Mouse (Mus musculus) CH12.LX (cell line): Measurements from ENCODE around the gene Cacng7. TPM values are rescaled to one million over a fixed set of nuclear protein-coding genes. Genes with fewer than 3 reads are reported as not detected.

Experiments used
- DNase-seq: peaks from one replicate; pipeline ENCODE4 v3.0.0-alpha.2; 2013; ENCODE audit errors: extremely low read depth
- H3K27ac ChIP-seq: 2 replicates; pipeline ENCODE4 v1.5.1; 2012; ENCODE audit warnings: low read depth, mild to moderate bottlenecking, control low read depth, moderate library complexity; ENCODE audit not compliant: insufficient read depth
- H3K27me3 ChIP-seq: replicated peaks from 2 replicates; pipeline ENCODE3; 2012; ENCODE audit warnings: inconsistent platforms
- H3K36me3 ChIP-seq, 2 experiments: replicated peaks in 1 of 2; 2 replicates each; pipeline versions ENCODE3 to v1.6.1; 2012; ENCODE audit warnings: inconsistent platforms in 1 of 2, low read length in 1 of 2, mild to moderate bottlenecking in 1 of 2, mixed read lengths in 1 of 2, moderate library complexity in 1 of 2; ENCODE audit not compliant: control insufficient read depth in 1 of 2, insufficient read depth in 1 of 2
- H3K4me1 ChIP-seq, 2 experiments: 2 replicates each; pipeline ENCODE4 v1.6.1; 2012; ENCODE audit warnings: inconsistent platforms in 1 of 2, moderate library complexity in 1 of 2; ENCODE audit not compliant: insufficient read depth in 2 of 2, control insufficient read depth in 1 of 2
- H3K4me2 ChIP-seq: 2 replicates; pipeline ENCODE4 v1.6.1; 2012; ENCODE audit warnings: low read depth, mild to moderate bottlenecking, control low read depth; ENCODE audit not compliant: poor library complexity, insufficient read depth, severe bottlenecking
- H3K4me3 ChIP-seq, 3 experiments: fragments of 150-350 bp in 1 of 3; sonication (generic) in 1 of 3; replicated peaks in 1 of 3; 2 replicates each; pipeline versions ENCODE3 to v1.5.1; 2011 to 2012; ENCODE audit warnings: low read depth in 2 of 3, low read length in 2 of 3, mild to moderate bottlenecking in 2 of 3, moderate library complexity in 2 of 3, control low read depth in 1 of 3, improper control_type of control experiment in 1 of 3, inconsistent platforms in 1 of 3, mixed read lengths in 1 of 3; ENCODE audit not compliant: poor library complexity in 1 of 3
- H3K79me2 ChIP-seq: replicated peaks from 2 replicates; pipeline ENCODE4 v1.6.1; 2012; ENCODE audit warnings: mild to moderate bottlenecking, moderate library complexity; ENCODE audit not compliant: control insufficient read depth, poor library complexity, insufficient read depth, severe bottlenecking; ENCODE audit errors: extremely low read depth
- H3K9ac ChIP-seq: 2 replicates; pipeline ENCODE4 v1.6.1; 2012; ENCODE audit warnings: low read depth, mild to moderate bottlenecking, control low read depth, moderate library complexity; ENCODE audit not compliant: insufficient read depth
- H3K9me3 ChIP-seq: replicated peaks from 2 replicates; pipeline ENCODE3; 2012; ENCODE audit warnings: low read length, inconsistent platforms, mixed read lengths
- BHLHE40 ChIP-seq: IDR thresholded peaks from 2 replicates; pipeline ENCODE4 v1.6.1; 2011; ENCODE audit warnings: mild to moderate bottlenecking, low read depth, low read length, improper control_type of control experiment
- CHD1 ChIP-seq: IDR thresholded peaks from 2 replicates; pipeline ENCODE4 v1.6.1; 2012; ENCODE audit warnings: low read depth, low read length, improper control_type of control experiment, inconsistent platforms
- E2F4 ChIP-seq: IDR thresholded peaks from 2 replicates; pipeline ENCODE4 v1.6.1; 2011; ENCODE audit warnings: low read depth, low read length, improper control_type of control experiment; ENCODE audit not compliant: insufficient replicate concordance
- ELF1 ChIP-seq: IDR thresholded peaks from 2 replicates; pipeline ENCODE4 v1.6.1; 2014; ENCODE audit warnings: low read depth, mild to moderate bottlenecking, inconsistent platforms, low read length, improper control_type of control experiment
- EP300 ChIP-seq: IDR thresholded peaks from 2 replicates; pipeline ENCODE4 v1.6.1; 2011; ENCODE audit warnings: low read length, improper control_type of control experiment
- ETS1 ChIP-seq: conservative IDR thresholded peaks from 2 replicates; pipeline ENCODE4 v1.6.1; 2012; ENCODE audit warnings: low read depth, mild to moderate bottlenecking, inconsistent platforms, low read length, improper control_type of control experiment, moderate library complexity
- GABPA ChIP-seq: IDR thresholded peaks from 2 replicates; pipeline ENCODE4 v1.6.1; 2012; ENCODE audit warnings: low read depth, low read length, improper control_type of control experiment, inconsistent platforms; ENCODE audit not compliant: insufficient replicate concordance
- HCFC1 ChIP-seq: IDR thresholded peaks from 2 replicates; pipeline ENCODE4 v1.6.1; 2012; ENCODE audit warnings: low read depth, mild to moderate bottlenecking, inconsistent platforms, low read length, improper control_type of control experiment
- IRF4 ChIP-seq: IDR thresholded peaks from 2 replicates; pipeline ENCODE4 v1.6.1; 2014; ENCODE audit warnings: low read depth, mild to moderate bottlenecking, inconsistent platforms, low read length, improper control_type of control experiment
- JUN ChIP-seq: IDR thresholded peaks from 2 replicates; pipeline ENCODE4 v1.6.1; 2011; ENCODE audit warnings: low read depth, mild to moderate bottlenecking, low read length, improper control_type of control experiment, moderate library complexity; ENCODE audit not compliant: insufficient read depth
- KAT2A ChIP-seq: IDR thresholded peaks from 2 replicates; pipeline ENCODE4 v1.6.1; 2012; ENCODE audit warnings: low read length, improper control_type of control experiment, inconsistent platforms; ENCODE audit not compliant: insufficient replicate concordance
- MAFK ChIP-seq: IDR thresholded peaks from 2 replicates; pipeline ENCODE4 v1.6.1; 2011; ENCODE audit warnings: low read length, improper control_type of control experiment; ENCODE audit not compliant: insufficient replicate concordance
- MAX ChIP-seq: IDR thresholded peaks from 2 replicates; pipeline ENCODE4 v1.6.1; 2011; ENCODE audit warnings: low read length, improper control_type of control experiment
- MAZ ChIP-seq: IDR thresholded peaks from 2 replicates; pipeline ENCODE4 v1.6.1; 2012; ENCODE audit warnings: low read depth, mild to moderate bottlenecking, inconsistent platforms, low read length, improper control_type of control experiment, moderate library complexity
- MXI1 ChIP-seq: IDR thresholded peaks from 2 replicates; pipeline ENCODE4 v1.6.1; 2011; ENCODE audit warnings: mild to moderate bottlenecking, low read depth, low read length, improper control_type of control experiment
- NELFE ChIP-seq: IDR thresholded peaks from 2 replicates; pipeline ENCODE4 v1.6.1; 2011; ENCODE audit warnings: low read depth, low read length, improper control_type of control experiment
- PAX5 ChIP-seq: IDR thresholded peaks from 2 replicates; pipeline ENCODE4 v1.6.1; 2012; ENCODE audit warnings: low read length, inconsistent platforms, mixed read lengths
- POLR2A ChIP-seq: IDR thresholded peaks from 2 replicates; pipeline ENCODE4 v1.6.1; 2011; ENCODE audit warnings: low read depth, mild to moderate bottlenecking, improper control_type of control experiment, low read length
- POLR2AphosphoS2 ChIP-seq: IDR thresholded peaks from 2 replicates; pipeline ENCODE4 v1.6.1; 2011; ENCODE audit warnings: low read depth, low read length, improper control_type of control experiment
- RAD21 ChIP-seq: IDR thresholded peaks from 2 replicates; pipeline ENCODE4 v1.6.1; 2011; ENCODE audit warnings: low read depth, mild to moderate bottlenecking, low read length, improper control_type of control experiment, moderate library complexity
- RCOR1 ChIP-seq: conservative IDR thresholded peaks from 2 replicates; pipeline ENCODE4 v1.6.1; 2012; ENCODE audit warnings: low read depth, mild to moderate bottlenecking, inconsistent platforms, low read length, improper control_type of control experiment
- SIN3A ChIP-seq: IDR thresholded peaks from 2 replicates; pipeline ENCODE4 v1.6.1; 2012; ENCODE audit warnings: low read length, improper control_type of control experiment, inconsistent platforms
- SMC3 ChIP-seq: IDR thresholded peaks from 2 replicates; pipeline ENCODE4 v1.6.1; 2011; ENCODE audit warnings: low read depth, low read length, improper control_type of control experiment
- UBTF ChIP-seq: IDR thresholded peaks from 2 replicates; pipeline ENCODE4 v1.6.1; 2012; ENCODE audit warnings: low read depth, mild to moderate bottlenecking, inconsistent platforms, low read length, improper control_type of control experiment, moderate library complexity
- USF1 ChIP-seq: IDR thresholded peaks from 2 replicates; pipeline ENCODE4 v1.6.1; 2014; ENCODE audit warnings: low read depth, mild to moderate bottlenecking, inconsistent platforms, low read length, improper control_type of control experiment
- USF2 ChIP-seq: conservative IDR thresholded peaks from 2 replicates; pipeline ENCODE4 v1.6.1; 2011; ENCODE audit warnings: low read depth, low read length, improper control_type of control experiment
- ZKSCAN1 ChIP-seq: IDR thresholded peaks from 2 replicates; pipeline ENCODE4 v1.6.1; 2012; ENCODE audit warnings: low read depth, inconsistent platforms, low read length, improper control_type of control experiment, borderline replicate concordance
- ZNF384 ChIP-seq: IDR thresholded peaks from 2 replicates; pipeline ENCODE4 v1.6.1; 2012; ENCODE audit warnings: low read depth, low read length, improper control_type of control experiment, inconsistent platforms
- dilution Hi-C: fragments of 300-500 bp; cut with MboI; formaldehyde crosslinking; loops from 2 replicates; pipeline ENCODE4 v1.14.3; 2020; ENCODE audit warnings: low sequenced_read_pairs; ENCODE audit not compliant: extremely low pct_unique_long_range_greater_than_20kb, extremely low pct_ligation_motif_present
- in situ Hi-C: fragments of 300-500 bp; cut with MboI; formaldehyde crosslinking; loops from 3 replicates; pipeline ENCODE4 v1.14.3; 2019; ENCODE audit warnings: low sequenced_read_pairs, low pct_ligation_motif_present, low pct_unique_long_range_greater_than_20kb, mixed read lengths
- polyA plus RNA-seq: library from polyadenylated mRNA; unstranded; fragments of >175 nt; gene quantifications from 2 replicates; pipeline ENCODE4 v1.2.1, GENCODE M21; 2012; ENCODE audit warnings: low read depth; ENCODE audit not compliant: insufficient read length
- total RNA-seq, 2 experiments: library from RNA; depleted of rRNA; stranded (reverse); fragments of 300-350 nt in 1 of 2; fragments of >200 nt in 1 of 2; gene quantifications; 2 replicates each; pipeline ENCODE4 v1.2.3; 2012 to 2014

Cacng7 gene
- total and polyA plus RNA-seq, 3 experiments, result 0.21 to 2.8 (median 0.28) TPM

DNA sequence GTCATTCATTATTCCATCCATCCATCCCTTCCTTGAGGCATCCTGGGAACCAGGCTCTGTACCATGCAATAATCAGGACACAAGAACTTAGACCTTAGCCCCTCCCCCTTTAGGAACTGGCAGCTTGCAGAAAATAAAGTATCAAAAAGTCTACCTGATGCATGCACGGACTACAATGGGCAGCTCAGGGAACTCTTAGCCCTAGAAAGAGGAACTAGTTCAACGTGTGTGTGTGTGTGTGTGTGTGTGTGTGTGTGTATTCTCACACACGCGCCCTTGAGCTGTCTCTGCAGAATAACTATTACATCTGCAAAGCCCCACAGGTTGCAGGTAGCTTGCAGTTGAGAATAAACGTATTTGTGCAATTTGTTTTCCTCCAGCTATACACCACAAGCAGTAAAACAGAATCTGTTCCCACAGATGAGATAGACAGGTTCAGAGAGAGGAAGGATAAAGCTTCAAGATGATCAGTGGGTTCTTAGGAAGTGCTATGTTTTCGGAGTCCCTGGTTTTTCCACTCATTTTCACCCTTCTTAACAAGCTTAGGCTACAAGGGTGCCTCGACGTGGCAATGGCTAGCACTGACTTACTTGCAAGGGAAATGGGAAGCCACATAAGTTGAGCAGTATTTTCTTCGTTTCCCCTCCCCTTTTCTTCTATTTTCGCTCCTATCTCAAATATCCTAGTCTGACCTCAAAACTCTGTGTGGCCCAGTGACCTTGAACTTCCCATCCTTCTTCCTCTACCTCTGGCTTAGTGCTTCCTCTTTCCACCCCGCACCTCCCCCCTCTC is 77.2 kb downstream of the Cacng7 start:
- Histone ChIP-seq H3K27me3 (no peaks in the 10 kb centered on the region), H3K4me1 (peaks cover 0 to 32% of the 10 kb centered on the region in 2 experiments; a peak in 2 of 4 replicates), H3K9me3 (peaks cover 10% of the 10 kb centered on the region), H3K79me2 (no peaks in the 10 kb centered on the region), H3K36me3 (peaks cover 4 to 20% of the 10 kb centered on the region in 2 experiments), H3K9ac (no peak overlapping the region), H3K27ac (no peak overlapping the region), H3K4me2 (peak overlapping the region; percentile 95), H3K4me3 (no peak overlapping the region)
- peak; percentile 55 for DNase-seq
- TF ChIP-seq IRF4, result peak; percentile 70; the same call in 1 of the 2 replicates
- no peak for TF ChIP-seq UBTF
- peak; percentile 20; the same call in 1 of the 2 replicates for TF ChIP-seq ELF1
- in situ Hi-C loops, result loop anchor here (5.0 kb wide), 1 partner anchor 37 kb away; no protein-coding TSS in a partner anchor
- dilution Hi-C loops, result no loop called here

DNA sequence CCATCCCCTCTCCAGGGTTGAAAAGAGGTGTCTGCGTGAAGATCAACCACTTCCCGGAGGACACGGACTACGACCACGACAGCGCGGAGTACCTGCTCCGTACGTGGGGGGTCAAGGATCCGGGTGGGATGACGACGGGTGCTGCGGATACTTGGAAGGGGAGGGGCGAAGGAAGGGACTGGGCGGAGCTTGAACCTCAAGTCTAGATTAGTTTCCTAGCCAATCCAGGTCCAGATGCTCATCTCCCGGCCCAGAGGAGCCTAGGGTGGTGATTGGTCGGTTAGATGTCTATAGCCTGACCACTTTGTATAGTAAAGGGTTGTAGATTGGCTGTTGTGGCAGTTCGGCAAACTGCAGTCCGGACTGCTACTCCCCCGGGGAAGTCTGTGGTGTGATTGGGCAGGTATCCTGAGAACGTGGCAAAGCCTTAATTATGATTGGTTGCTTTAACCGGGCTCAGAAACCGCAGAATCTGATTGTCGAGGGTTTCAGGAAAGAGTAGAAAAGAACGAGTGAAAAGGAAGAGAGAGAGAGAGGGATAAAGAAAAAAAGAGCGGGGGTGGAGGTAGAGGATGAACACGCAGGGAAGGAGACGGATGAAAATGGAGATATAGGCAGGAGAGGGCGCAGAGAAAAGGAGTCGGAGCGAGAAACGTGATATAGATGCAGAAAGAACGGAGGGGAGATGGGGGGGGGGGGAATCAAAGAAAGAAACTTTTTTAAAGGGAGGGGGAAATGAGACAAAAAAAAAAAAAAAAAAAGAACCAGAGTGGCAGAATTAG is 78.6 kb downstream of the Cacng7 start:
- peak; percentile 98 for DNase-seq
- H3K79me2 ChIP-seq, result no peaks in the 10 kb centered on the region
- dilution Hi-C loops, result no loop called here
- TF ChIP-seq PAX5, result no peak
- TF ChIP-seq MAFK, result no peak
- TF ChIP-seq ZKSCAN1, result no peak
- TF ChIP-seq KAT2A, result no peak
- 0 out of 2 replicates have a peak, but pooled peaks have one; percentile 4 for TF ChIP-seq IRF4
- TF ChIP-seq JUN, result no peak
- TF ChIP-seq UBTF, result no peak
- no peak for TF ChIP-seq ETS1
- TF ChIP-seq SMC3, result no peak
- no peak for TF ChIP-seq USF2
- TF ChIP-seq RAD21, result no peak
- no peak for TF ChIP-seq NELFE
- no peak for TF ChIP-seq EP300
- TF ChIP-seq SIN3A, result 0 out of 2 replicates have a peak, but pooled peaks have one; percentile 13
- TF ChIP-seq MAX, result peak; percentile 63
- TF ChIP-seq E2F4, result no peak
- no peak for TF ChIP-seq BHLHE40
- TF ChIP-seq POLR2A, result peak; percentile 57; the same call in 1 of the 2 replicates
- TF ChIP-seq USF1, result no peak
- peak; percentile 44; the same call in 1 of the 2 replicates for TF ChIP-seq HCFC1
- peak; percentile 48 for TF ChIP-seq ZNF384
- TF ChIP-seq MAZ, result 0 out of 2 replicates have a peak, but pooled peaks have one; percentile 24
- no peak for TF ChIP-seq GABPA
- TF ChIP-seq CHD1, result no peak
- TF ChIP-seq POLR2AphosphoS2, result no peak
- TF ChIP-seq RCOR1, result no peak
- no peak for TF ChIP-seq MXI1

More for the DNA sequence above, 78.6 kb downstream of the Cacng7 start:
- Histone ChIP-seq H3K9me3 (peaks cover 12% of the 10 kb centered on the region), H3K9ac (peak overlapping the region; percentile 46; the same call in 1 of the 2 replicates), H3K4me1 (peaks cover 0 to 32% of the 10 kb centered on the region in 2 experiments; a peak in 2 of 4 replicates), H3K36me3 (peaks cover 5 to 31% of the 10 kb centered on the region in 2 experiments), H3K4me2 (peak overlapping the region; percentile 87), H3K4me3 (peak overlapping the region; percentile 35 to 67 (median 62)), H3K27ac (no peak overlapping the region), H3K27me3 (no peaks in the 10 kb centered on the region)
- in situ Hi-C loops, result loop anchor here (5.0 kb wide), 1 partner anchor 36 kb away; no protein-coding TSS in a partner anchor
